Mouse (Mus musculus) kidney, embryonic 16.5 days (tissue): ENCODE data around the gene Musk. TPM values are rescaled to one million over a fixed set of nuclear protein-coding genes. Genes with fewer than 3 reads are reported as not detected.

ENCODE experiments used
- ATAC-seq: fragments of 200-750 bp; cut with Nextera tagmentation; 2 replicates; pipeline ENCODE4 v1.8.0; 2017; ENCODE audit warnings: moderate TSS enrichment; ENCODE audit not compliant: low FRiP score, low TSS enrichment
- H3K27ac ChIP-seq: fragments of 300-500 bp; sonication (generic); 2 replicates; pipeline ENCODE4 v1.5.1; 2014; ENCODE audit warnings: low read length
- H3K27me3 ChIP-seq: fragments of 300-500 bp; sonication (generic); 2 replicates; pipeline ENCODE4 v1.6.1; 2014; ENCODE audit warnings: low read length, control low read depth, mixed read lengths; ENCODE audit not compliant: insufficient read depth
- H3K36me3 ChIP-seq: fragments of 300-500 bp; sonication (generic); 2 replicates; pipeline ENCODE4 v1.6.1; 2014; ENCODE audit warnings: low read length, control low read depth, mixed read lengths; ENCODE audit not compliant: insufficient read depth
- H3K4me1 ChIP-seq: fragments of 300-500 bp; sonication (generic); 2 replicates; pipeline ENCODE4 v1.6.1; 2014; ENCODE audit warnings: low read length, control low read depth, mixed read lengths; ENCODE audit not compliant: insufficient read depth
- H3K4me2 ChIP-seq: fragments of 300-500 bp; sonication (generic); replicated peaks from 2 replicates; pipeline ENCODE4 v1.6.1; 2014; ENCODE audit warnings: low read depth, low read length
- H3K4me3 ChIP-seq: fragments of 300-500 bp; sonication (generic); 2 replicates; pipeline ENCODE4 v1.5.1; 2014; ENCODE audit warnings: mild to moderate bottlenecking, low read length
- H3K9ac ChIP-seq: fragments of 300-500 bp; sonication (generic); replicated peaks from 2 replicates; pipeline ENCODE4 v1.6.1; 2014; ENCODE audit warnings: low read length
- H3K9me3 ChIP-seq: fragments of 300-500 bp; sonication (generic); 2 replicates; pipeline ENCODE4 v1.6.1; 2016; ENCODE audit warnings: low read length, control low read depth
- WGBS: fragments of 180-500 bp; shearing (Covaris S2); extraction: QIAGEN DNeasy Blood & Tissue Kit; methylation state at CpG from one replicate; pipeline ENCODE4 v1.1.7; 2014; 5-methylcytosine and 5-hydroxymethylcytosine counted together
- polyA plus RNA-seq: library from polyadenylated mRNA; unstranded; fragments of >200 nt; fragmentation: Nextera tagmentation; extraction: Ambion mirVana; gene quantifications from 2 replicates; pipeline ENCODE4 v1.2.1, GENCODE M21; 2015

Gene Musk
- polyA plus RNA-seq, 1 experiment from 2014 or later = 0.17 TPM

DNA sequence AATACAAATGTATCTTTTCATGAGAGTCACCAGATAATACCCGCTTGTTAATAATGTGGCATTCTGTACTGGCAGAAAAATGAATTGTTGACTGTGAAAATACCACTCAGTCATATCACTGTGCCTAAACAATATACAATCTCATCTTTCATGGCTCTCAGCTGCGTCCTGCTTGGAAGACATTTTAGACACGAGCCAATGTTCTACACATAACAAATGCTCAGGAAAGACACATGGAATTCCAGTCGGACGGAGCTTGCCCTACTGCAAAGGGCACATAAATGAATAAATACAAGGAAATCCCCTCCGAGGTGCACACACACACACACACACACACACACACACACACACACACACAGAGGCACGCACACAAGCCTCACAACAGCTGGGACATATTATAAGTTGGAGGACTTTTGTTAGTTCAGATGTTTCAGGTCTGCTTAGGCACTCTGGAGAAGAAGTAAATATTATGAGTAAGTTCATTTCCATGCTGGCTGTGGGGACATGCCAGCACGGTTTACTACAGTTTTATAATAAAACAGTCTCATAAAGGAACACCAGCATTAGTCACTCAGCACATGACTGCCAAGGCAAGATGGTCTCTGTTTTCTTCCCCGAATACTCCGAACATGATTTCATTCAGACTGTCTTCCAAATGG is 14.1 kb upstream of the Musk start:
- no peak for ATAC-seq
- WGBS = 48% methylated on average over 10 of the region's 10 CpGs
- Histone ChIP-seq H3K4me1 (peaks cover 3% of the 10 kb centered on the region; the same call in 1 of the 2 replicates), H3K9me3 (no peaks in the 10 kb centered on the region), H3K4me2 (no peak overlapping the region), H3K36me3 (no peaks in the 10 kb centered on the region), H3K9ac (no peak overlapping the region), H3K4me3 (no peak overlapping the region), H3K27me3 (no peaks in the 10 kb centered on the region), H3K27ac (peak overlapping the region; percentile 35; the same call in 1 of the 2 replicates)

DNA sequence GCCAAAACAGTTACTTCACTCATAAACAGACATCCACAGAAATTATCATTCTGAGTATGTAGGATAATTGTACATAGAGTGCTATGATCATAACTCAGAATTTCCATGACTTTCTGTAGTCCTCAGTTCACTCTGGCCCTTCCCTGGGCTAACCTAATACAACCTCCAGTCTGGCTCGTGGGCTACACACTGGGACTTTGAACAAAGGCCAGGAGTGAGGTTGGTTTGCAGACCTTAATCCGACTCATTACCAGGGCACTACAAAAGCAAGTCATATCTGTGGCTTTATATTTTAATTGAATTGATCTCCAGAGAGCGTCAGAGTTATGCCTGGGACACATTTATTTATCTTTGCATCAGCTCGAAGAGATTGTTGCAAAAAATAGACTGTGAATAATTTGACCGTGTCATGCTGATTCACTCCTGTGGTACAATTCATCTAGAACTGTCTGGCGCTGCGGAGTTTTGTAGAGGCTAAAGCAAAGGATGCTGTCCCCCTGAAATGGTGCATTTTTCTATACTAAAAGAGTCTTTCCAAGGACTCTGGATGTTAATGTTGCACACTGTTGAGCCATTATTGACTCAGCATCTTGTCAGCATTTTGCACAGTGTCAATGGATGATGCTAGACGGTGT is 10.4 kb upstream of the Musk start:
- H3K4me2 ChIP-seq = no peak overlapping the region
- H3K36me3 ChIP-seq = no peaks in the 10 kb centered on the region
- H3K4me1 ChIP-seq = peaks cover 3% of the 10 kb centered on the region; the same call in 1 of the 2 replicates
- no peak overlapping the region for H3K4me3 ChIP-seq
- no peaks in the 10 kb centered on the region for H3K27me3 ChIP-seq
- no peak overlapping the region for H3K9ac ChIP-seq
- H3K9me3 ChIP-seq = no peaks in the 10 kb centered on the region
- WGBS = 65% methylated on average over 8 of the region's 8 CpGs
- ATAC-seq = no peak
- no peak overlapping the region for H3K27ac ChIP-seq

DNA sequence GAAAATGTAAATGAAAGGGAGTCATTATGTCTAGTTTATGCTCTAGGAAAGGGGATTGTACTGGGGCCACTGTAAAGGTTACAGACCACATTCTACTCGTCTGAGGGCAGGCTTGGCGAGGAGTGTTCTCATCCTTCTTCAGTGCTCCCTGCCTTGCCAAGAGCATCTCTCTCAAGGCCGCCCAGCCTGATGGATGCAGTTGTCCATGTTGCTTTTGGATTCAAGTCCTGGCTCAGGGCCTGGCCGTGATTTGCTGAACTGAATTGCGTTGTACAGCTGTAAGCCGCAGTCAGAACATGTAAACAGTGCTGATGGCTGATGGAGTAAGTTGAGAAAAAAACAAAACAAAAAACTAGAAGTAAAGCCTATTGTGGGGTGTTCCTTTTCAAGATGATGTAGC is 7.4 kb upstream of the Musk start:
- H3K9ac ChIP-seq = no peak overlapping the region
- WGBS = 62% methylated on average over 6 of the region's 6 CpGs
- no peaks in the 10 kb centered on the region for H3K9me3 ChIP-seq
- H3K27me3 ChIP-seq = no peaks in the 10 kb centered on the region
- H3K27ac ChIP-seq = no peak overlapping the region
- ATAC-seq = peak; percentile 63
- no peaks in the 10 kb centered on the region for H3K36me3 ChIP-seq
- no peak overlapping the region for H3K4me2 ChIP-seq
- no peaks in the 10 kb centered on the region for H3K4me1 ChIP-seq
- no peak overlapping the region for H3K4me3 ChIP-seq

DNA sequence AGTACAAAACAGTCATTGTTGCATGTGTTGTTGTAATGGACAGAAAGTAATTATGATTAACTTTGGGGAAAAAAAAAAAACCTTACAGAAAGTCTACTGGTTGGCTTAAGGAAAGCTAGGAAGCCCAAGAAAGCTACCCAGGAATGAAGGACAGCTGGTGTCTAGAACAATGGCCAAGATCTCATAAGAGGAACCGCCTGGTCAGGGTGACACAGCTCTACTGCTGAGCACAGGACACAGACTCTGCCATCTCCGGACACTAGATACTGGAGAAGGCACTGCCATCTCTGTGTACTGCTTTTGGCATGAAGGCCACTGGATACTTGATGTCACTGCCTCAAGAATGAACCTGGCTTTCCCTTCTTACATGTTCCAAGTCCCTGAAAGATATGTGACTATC is 5.6 kb upstream of the Musk start:
- no peak for ATAC-seq
- no peaks in the 10 kb centered on the region for H3K4me1 ChIP-seq
- H3K27me3 ChIP-seq = no peaks in the 10 kb centered on the region
- no peak overlapping the region for H3K4me3 ChIP-seq
- no peak overlapping the region for H3K4me2 ChIP-seq
- WGBS = 84% methylated on average over 2 of the region's 2 CpGs
- no peak overlapping the region for H3K9ac ChIP-seq
- H3K27ac ChIP-seq = no peak overlapping the region
- no peaks in the 10 kb centered on the region for H3K36me3 ChIP-seq
- no peaks in the 10 kb centered on the region for H3K9me3 ChIP-seq

DNA sequence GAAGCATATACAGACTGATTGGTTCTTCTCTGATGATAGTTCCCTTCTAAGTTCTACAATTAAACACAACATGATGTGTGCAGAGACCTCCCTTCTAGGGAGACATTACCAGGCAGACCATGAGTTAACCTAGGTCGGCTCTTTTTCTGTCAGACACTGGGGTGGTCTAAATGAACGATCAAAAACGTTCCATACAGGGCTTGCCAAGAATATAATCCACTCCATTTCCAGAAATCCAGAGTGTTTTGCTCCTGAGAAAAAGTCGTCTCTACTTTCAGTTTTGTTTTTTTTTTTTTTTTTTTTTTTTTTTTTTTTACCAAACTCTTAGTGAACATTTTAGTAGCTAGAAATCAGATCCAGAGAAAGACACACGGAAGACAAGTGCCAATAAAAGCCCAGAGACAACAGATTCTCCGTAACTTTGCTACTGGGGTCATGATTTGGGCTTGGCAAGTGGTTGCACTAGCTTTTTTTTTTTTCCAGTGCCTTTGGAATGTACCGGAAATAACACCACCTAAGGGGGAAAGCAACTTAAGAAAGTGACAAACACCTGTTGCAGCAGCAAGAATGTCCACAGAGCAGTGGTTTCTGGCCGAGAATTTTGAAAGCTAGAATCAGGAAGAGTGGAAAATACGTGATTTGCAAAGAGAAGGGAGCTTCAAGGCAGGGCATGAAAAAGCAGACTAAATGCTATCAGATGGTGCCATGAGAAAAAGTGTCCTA is 769 bp downstream of the Musk start:
- no peaks in the 10 kb centered on the region for H3K9me3 ChIP-seq
- no peaks in the 10 kb centered on the region for H3K27me3 ChIP-seq
- H3K4me3 ChIP-seq = no peak overlapping the region
- no peak overlapping the region for H3K27ac ChIP-seq
- H3K4me1 ChIP-seq = no peaks in the 10 kb centered on the region; the same call in 1 of the 2 replicates
- ATAC-seq = no peak
- WGBS = 55% methylated on average over 9 of the region's 9 CpGs
- no peaks in the 10 kb centered on the region for H3K36me3 ChIP-seq
- H3K4me2 ChIP-seq = peak overlapping the region; percentile 10; the same call in 1 of the 2 replicates
- H3K9ac ChIP-seq = no peak overlapping the region

DNA sequence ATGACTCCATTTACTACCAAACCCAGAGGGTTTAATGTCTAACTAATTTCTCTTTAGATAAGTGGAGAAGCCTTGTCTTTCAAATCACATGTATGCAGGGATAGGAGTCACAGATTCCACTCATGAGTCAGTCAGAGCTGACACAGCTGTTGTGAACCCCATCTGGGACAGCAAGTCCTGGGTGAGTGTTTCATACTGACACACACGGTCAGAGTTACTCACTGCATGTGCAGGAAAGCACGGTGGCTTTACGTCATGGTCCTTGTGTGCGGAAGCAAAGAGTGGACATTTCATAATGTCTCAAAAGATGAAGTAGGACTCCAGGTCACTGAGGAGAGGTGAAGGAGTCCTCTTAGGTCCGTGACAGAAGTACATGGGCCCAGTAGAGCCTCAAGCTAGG is 3.0 kb downstream of the Musk start:
- no peaks in the 10 kb centered on the region for H3K9me3 ChIP-seq
- H3K4me1 ChIP-seq = no peaks in the 10 kb centered on the region; the same call in 1 of the 2 replicates
- 67% methylated on average over 5 of the region's 5 CpGs for WGBS
- no peak overlapping the region for H3K9ac ChIP-seq
- no peak overlapping the region for H3K4me3 ChIP-seq
- H3K27me3 ChIP-seq = no peaks in the 10 kb centered on the region
- no peaks in the 10 kb centered on the region for H3K36me3 ChIP-seq
- ATAC-seq = no peak
- H3K4me2 ChIP-seq = no peak overlapping the region
- no peak overlapping the region for H3K27ac ChIP-seq

DNA sequence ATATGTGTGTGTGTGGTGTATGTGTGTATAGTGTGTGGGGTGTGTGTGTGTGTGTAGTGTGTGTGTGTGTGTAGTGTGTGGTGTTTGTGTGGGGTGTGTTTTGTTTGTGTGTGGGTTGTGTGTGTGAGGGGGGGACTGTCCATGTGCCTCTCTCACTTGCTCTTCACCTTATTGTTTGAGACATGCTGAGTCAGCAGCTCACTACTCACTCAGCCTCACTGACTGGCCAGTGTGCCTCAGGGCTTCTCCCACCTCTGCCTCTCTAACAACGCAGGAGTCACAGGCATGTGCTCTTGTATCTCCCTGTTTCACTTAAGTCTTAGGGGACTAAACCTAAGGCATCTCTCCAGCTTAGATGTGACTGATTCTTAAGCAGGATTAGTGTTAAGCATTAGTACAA is 6.1 kb downstream of the Musk start:
- no peaks in the 10 kb centered on the region for H3K27me3 ChIP-seq
- H3K27ac ChIP-seq = no peak overlapping the region
- no peak overlapping the region for H3K4me2 ChIP-seq
- ATAC-seq = no peak
- H3K36me3 ChIP-seq = no peaks in the 10 kb centered on the region
- WGBS = 35% methylated on average over 1 of the region's 1 CpGs
- no peaks in the 10 kb centered on the region for H3K9me3 ChIP-seq
- H3K9ac ChIP-seq = no peak overlapping the region
- H3K4me3 ChIP-seq = no peak overlapping the region
- H3K4me1 ChIP-seq = no peaks in the 10 kb centered on the region; the same call in 1 of the 2 replicates

DNA sequence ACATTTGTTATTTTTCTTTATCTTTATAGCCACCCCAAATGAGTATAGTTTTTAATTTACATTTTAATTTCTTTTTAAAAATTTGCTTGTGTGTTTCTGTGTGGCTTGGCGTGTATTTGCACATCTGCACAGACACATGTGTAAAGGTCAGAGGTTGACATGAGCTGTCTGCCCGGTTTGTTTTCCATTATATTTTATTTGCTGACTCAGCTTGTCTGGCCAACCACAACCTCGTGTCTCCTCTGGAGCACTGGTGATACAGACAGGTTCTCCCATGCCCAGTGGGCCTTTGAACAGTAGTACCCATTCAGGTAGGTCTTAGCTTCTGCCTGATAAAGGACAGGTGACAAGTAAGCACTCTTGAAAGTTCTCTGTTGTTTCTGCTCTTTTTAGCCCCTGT is 7.3 kb downstream of the Musk start:
- Histone ChIP-seq H3K27ac (no peak overlapping the region), H3K4me3 (no peak overlapping the region), H3K9me3 (no peaks in the 10 kb centered on the region), H3K9ac (no peak overlapping the region), H3K27me3 (no peaks in the 10 kb centered on the region), H3K4me2 (no peak overlapping the region), H3K36me3 (no peaks in the 10 kb centered on the region), H3K4me1 (no peaks in the 10 kb centered on the region)
- WGBS = 78% methylated on average over 3 of the region's 3 CpGs
- ATAC-seq = no peak

DNA sequence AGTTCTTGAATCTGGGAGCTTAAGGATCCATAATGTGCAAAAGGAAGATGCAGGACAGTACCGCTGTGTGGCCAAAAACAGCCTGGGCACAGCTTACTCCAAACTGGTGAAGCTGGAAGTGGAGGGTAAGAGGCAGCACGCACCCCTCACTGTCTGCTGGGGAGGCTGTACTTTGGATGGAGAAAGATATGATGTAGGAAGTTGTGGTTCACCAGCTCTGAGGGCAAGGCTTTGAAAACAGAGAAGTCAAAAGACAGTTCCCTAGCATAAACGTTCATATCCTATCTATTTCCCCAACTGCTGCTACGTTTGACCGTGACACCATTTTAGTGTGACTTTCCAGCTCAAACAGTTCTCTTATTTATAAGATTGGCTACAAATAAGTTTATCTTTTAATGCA is 18.1 kb downstream of the Musk start:
- Histone ChIP-seq H3K4me3 (no peak overlapping the region), H3K9me3 (no peaks in the 10 kb centered on the region), H3K36me3 (no peaks in the 10 kb centered on the region), H3K4me2 (no peak overlapping the region), H3K27ac (no peak overlapping the region), H3K27me3 (no peaks in the 10 kb centered on the region), H3K9ac (no peak overlapping the region), H3K4me1 (peaks cover 20% of the 10 kb centered on the region; the same call in 1 of the 2 replicates)
- WGBS = 42% methylated on average over 5 of the region's 5 CpGs
- ATAC-seq = no peak

DNA sequence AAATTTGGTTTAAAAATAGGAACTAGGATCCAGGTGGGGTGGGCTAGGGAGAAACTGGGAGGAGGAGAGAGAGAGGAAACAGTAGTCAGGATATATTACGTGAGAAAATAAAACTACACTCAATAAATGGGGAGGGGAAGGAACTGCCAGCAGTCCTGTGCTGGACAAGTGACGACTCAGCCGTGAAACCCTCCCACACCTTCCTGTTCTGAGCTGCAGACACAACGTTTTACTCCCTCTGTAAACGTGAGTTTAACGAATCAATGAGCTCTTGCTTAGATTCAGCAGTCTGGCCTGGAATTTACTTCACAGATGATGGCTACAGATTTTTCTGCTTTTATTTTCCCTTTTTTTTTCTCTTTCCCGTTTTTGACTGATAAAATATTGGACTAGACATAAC is 18.8 kb downstream of the Musk start:
- no peaks in the 10 kb centered on the region for H3K9me3 ChIP-seq
- H3K36me3 ChIP-seq = no peaks in the 10 kb centered on the region
- no peaks in the 10 kb centered on the region for H3K27me3 ChIP-seq
- H3K9ac ChIP-seq = no peak overlapping the region
- no peak overlapping the region for H3K4me3 ChIP-seq
- 4% methylated on average over 7 of the region's 7 CpGs for WGBS
- ATAC-seq = peak; percentile 73; the same call in 1 of the 2 replicates
- H3K4me2 ChIP-seq = peak overlapping the region; percentile 9
- peaks cover 20% of the 10 kb centered on the region; the same call in 1 of the 2 replicates for H3K4me1 ChIP-seq
- no peak overlapping the region for H3K27ac ChIP-seq
